Mouse (Mus musculus) small intestine, adult 2 months (tissue): ENCODE data around the gene Kirrel3.

Source experiments
- CTCF ChIP-seq: fragments of 200-500 bp; IDR thresholded peaks from 2 replicates; pipeline ENCODE4 v1.5.1; 2012; ENCODE audit warnings: low read depth, mild to moderate bottlenecking, control low read depth, inconsistent platforms, low read length, moderate library complexity, mixed read lengths; ENCODE audit not compliant: insufficient replicate concordance, insufficient read length; ENCODE audit errors: extremely low read depth
- POLR2A ChIP-seq: fragments of 200-500 bp; IDR thresholded peaks from 2 replicates; pipeline ENCODE4 v1.6.1; 2012; ENCODE audit warnings: low read depth, mild to moderate bottlenecking, control low read depth, inconsistent platforms, low read length, moderate library complexity

DNA sequence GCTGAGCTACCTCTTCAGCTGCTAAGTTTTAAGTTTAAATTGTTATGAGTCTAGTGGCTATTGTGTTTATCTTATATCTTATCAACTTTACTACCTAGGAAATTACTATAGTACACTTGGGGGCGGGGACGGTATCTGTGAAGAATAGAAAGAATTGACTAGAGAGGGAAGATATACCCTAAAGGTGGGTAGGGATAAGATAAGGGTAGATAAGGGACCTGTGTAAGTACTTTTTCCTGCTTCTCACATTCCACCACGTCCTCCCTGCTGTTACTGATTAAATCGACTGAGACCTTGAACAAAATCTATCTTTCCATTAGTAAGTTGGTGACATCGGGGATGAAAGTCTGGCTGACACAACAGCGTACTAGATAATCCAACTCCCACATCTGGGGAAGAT lies 562.8 kb downstream of the Kirrel3 start:
- no peak for TF ChIP-seq CTCF
- TF ChIP-seq POLR2A: no peak
